Mouse (Mus musculus): ENCODE data around the gene Arf1.
A peak's percentile ranks its signal among the peaks of the same experiment; 100 is the strongest.

Arf1 gene

DNA sequence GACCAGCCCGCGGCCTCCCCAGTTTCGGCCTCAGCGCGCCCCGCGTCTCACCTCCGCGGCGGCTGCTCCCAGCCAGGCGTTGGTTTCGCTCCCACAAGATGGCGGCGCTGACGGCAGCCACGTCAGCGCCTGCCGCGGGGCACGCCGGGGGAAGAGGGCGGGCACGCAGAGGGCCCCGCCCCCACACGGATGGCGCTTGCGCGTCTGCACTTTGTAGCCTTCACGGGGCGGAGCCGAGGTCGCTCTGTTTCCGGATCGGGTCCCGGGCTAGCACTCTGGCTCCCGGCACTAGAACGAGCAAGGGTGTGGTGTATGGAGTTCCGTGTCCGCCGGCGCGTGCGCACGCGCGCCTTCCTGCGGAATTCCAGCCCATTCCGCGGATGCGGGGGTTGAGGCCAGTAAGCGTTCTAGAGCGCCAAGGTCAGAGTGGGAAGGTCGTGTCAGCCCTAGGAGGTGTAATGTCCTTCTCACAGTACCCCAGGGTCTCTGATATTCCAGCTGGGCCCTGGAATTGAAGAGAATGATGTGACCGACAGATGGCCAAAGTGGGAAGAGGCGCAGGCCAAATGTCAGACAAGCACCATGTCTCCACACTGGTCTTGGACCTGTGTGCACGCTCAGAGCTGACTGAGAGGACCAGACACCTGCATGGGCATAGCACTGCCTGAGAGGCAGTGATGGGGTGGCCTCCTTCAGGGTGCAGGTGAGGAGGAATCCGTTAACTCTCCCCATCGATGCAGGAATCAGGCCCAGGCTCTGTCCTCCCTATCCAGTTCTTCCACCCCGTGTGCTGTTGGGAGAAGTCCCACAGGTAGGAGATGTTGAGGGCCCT is at the start of gene Arf1:
Gene Arf1 (minus strand): TSS at position 149 of the 832 bp plus-strand sequence.
- DNase-seq = peak; percentile 97 to 98

DNA sequence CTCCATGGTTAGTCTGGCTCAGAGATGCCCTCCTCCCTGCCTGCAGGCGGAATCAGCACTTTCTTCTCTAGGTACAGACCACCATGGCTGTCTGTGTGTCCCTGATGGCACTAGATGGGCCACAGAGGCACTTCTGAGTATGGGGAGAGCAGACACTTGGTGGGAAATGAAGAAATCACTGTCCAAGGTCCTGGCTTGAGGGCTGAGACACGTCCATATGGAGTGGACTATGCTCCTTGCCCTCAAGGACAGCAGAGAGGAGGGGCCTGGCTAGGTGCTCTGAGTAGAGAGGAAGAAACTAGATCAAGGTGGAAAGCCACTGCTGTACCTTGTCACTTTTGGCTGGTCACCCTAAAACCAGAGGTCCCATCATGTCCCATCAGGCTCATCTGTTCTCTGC is 48.8 kb upstream of the Arf1 start:
- no peak for DNase-seq

DNA sequence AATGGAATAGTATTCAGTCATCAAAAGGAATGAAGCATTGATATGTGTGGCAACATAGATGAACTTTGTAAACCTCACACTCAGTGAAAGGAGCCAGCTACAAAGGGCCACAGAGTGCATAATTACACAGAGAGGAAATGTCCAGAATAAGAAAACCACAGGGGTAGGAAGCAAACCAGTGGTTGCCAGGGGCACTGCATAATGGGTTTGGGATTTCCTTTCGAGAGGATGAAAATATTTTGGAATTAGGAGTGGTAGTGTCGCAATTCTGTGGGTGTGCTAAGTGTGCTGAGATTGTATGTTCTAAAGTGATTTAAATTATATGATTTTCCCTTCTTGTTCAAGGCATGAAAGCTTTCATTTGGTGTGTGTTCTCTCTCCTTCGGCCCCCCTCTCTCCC is 46.1 kb upstream of the Arf1 start:
- no peak for DNase-seq

GRCm38 (mm10) chr11:59266727-59267126 is 38.7 kb upstream of the Arf1 start:
- DNase-seq = no peak

DNA sequence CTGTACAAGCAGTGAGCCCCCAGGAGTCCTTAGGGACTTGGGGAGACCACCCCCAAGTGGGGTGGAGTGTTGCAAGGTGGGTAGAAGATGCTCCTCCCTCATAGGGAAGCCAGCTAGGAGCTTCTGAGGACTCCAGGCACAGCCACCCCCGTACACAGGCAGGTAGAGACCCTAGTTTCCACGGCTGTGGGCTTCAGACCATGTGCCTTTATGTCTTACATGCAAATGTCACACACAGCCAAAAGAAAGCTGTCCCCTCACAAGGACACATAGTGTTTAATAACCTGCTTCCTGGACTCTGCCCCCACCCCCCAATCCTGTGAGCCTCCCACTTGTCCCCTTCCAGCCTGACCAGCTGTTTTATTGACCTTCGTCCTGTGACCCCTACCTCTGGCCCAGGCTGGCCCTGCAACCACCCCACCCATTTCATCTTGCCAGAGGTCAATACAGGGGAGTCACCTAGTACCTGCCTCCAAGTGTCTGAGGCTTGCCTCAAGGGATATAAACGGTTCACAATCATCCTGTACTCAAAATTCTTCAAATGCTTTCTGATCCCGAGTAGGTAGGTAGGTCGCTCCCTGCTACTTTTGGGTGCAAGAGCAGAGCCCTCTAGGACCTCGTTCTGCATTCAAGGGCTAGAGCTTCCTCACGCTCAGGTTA is 37.2 kb upstream of the Arf1 start:
- no peak for DNase-seq

- DNase-seq = no peak
These were observed 36.5 kb upstream of the Arf1 start for GRCm38 (mm10) chr11:59264593-59264992.

DNA sequence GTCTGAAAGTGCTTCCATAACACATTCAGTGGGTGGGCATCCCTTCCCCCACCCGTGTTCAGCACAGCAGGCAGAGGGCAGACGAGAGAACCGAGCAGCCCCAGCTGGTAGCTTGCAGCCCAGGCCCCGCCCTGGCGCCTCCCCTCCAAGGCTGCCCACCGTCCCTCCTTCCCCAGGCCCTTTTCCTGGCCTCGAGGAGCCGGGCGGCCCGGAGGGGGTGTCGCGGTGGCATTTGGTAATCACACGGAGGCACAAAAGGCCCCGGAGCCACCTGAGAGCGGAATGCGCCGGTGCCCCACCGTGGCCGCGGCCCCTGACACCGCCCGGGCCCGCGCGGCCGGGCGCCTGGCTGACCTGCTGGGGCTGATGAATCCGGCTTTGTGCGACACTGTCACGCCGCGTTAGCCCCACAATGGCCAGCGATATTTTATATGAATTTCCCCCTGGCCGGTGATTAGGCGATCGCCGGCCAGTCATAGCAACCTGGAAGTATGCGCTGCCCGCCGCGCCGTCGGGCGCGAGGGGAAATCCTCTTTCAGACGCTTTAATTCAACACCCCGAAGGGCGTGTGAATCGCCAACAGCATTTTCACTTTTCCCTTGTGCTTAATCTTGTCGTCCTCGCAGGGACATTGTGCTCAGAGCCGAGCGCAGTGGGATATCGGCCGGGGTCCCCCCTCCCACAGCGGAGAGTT is 35.9 kb upstream of the Arf1 start:
- DNase-seq = no peak

DNA sequence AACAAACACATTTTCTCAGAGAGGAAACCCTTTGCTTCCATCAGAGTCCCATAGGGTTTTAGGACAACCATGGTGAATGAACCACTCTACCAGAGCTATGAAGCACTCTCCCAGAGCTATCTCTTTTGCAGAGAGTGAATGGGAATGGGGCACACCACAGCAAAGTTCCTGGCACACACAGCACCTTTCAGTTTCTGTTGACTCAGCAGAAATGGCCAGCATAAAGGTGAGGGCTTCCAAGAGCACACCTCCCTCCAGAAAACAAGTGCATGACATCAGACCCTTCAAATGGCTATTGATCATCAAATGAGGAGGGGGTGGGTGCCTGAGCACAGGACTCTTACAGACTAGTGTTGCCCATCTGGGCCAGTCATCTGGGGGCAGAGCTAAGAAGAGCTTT is 34.2 kb upstream of the Arf1 start:
- no peak for DNase-seq

GRCm38 (mm10) chr11:59260706-59261493 is 32.8 kb upstream of the Arf1 start:
- no peak for DNase-seq

DNA sequence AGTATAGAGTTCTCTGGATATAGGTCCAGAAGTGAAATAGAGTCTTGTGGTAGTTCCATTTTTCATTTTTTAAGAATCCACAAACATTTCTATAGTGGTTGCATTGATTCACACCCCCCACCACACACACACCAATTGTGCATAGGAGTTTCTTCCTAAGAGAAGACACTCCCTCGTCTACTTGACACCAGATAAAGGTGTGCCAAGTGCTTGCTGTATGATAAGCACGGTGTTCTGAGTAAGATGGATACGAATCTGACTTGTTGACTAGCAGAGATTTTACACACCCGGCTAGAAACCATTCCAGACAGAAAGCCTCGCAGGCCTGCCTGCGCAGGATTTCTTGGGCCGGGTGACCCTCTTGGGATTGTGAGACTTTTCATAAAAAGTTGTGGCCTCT is 31.6 kb upstream of the Arf1 start:
- no peak for DNase-seq

- DNase-seq = no peak
These were observed 20.0 kb upstream of the Arf1 start for GRCm38 (mm10) chr11:59248101-59248500.

DNA sequence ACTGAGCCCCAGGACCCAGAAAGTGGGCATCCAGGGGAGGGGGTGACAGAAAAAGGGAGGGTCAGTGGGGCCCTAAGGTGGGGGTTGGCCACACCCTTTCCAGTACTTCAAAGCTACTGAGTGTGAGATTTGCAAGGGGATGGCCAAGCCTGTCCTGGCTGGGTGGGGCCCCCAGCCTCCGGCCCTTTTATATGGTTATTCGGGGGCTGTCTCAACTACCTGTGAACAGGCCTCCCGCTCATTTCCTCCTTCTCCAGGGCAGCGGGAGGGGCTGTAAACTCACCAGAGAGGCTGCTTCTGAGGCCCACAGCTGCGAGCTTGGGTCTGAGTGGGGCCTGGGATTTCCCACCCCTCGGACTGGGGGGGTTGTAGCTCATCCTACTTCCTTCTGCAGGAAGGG is 15.8 kb upstream of the Arf1 start:
- DNase-seq = no peak

- DNase-seq = no peak
These were observed 13.8 kb upstream of the Arf1 start for GRCm38 (mm10) chr11:59241841-59242240.

GRCm38 (mm10) chr11:59239796-59240195 is 11.7 kb upstream of the Arf1 start:
- no peak for DNase-seq

DNA sequence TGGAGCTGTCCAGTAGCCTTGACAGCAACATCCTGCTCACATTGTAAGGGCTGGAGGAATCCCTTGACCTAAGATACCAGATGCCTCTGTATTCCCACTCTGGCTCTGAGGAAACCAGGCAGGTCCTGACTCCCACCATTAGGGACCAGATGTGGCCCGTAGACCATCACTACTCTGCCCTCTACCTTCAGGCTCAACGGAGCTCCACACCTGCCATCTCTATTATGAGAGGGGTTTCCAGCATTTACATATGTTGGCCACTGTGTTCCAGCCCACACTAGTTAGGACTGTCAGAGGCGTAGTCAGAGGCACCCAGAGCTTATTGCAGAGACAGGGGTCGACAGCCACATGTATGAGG is 11.3 kb upstream of the Arf1 start:
- no peak for DNase-seq

DNA sequence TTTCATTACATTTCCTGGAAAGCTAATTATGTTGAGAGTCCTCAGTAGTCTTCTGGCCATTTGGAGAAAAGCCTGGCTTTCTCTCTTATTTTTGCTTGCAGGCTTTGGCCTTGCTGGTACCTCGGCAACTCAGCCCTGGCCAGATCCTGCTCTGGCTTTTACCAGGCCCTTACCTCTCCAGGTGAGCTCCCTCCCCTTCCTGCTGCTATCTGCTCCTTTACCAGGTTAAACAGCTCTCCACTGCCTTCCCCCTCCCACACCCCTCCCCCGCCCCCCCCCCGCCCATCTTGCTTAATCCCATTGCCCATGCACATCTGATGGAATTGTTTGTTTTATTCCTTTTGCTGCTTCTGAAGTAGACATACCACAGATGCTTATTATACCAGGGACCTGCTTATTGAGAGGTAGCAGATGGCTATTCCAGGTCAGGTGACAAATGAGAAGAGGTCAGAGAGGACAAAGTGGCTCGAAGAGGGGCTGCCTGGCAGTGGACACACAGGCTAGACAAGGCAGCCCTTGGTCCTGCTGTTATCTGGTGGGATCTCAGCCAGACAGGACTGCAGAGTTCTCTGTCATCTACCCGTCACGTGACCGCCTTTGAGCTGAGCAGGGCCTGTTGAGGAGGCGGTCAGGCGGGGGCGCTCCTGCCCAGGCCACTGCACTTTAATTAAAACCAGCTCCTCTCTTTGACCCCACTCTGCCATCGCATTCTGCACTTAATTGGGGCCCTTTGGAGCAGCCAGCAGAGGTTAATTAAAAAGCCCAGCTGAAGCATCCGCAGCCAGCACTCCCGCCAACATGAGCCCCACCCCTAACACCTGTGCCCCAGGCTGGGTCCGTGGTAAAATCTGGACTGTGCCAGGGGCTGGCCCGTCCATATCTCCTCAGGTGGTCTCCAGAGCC is 10.7 kb upstream of the Arf1 start:
- peak; percentile 35 to 45 for DNase-seq

DNA sequence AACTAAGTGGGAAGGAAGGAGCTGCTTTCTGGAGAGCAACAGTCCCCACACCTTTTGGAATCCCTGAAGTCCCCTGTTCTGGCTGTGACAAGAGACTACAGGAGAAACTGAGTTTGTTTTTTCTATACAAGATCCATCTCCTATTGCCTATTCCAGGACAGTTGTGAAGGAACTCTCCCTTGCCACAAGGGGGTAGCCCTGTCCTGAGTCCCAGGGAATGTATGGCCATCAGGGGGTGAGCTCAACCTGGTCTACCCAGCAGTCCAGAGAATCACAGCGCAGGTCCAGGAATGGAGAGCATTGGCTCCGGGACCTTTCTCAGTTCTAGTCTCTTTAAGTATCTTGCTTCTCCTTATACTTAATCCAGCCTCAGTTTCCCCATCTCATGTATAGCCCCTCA is 4.7 kb upstream of the Arf1 start:
- no peak for DNase-seq

GRCm38 (mm10) chr11:59230144-59230760 is 2.2 kb upstream of the Arf1 start:
- peak; percentile 60 to 62 for DNase-seq

DNA sequence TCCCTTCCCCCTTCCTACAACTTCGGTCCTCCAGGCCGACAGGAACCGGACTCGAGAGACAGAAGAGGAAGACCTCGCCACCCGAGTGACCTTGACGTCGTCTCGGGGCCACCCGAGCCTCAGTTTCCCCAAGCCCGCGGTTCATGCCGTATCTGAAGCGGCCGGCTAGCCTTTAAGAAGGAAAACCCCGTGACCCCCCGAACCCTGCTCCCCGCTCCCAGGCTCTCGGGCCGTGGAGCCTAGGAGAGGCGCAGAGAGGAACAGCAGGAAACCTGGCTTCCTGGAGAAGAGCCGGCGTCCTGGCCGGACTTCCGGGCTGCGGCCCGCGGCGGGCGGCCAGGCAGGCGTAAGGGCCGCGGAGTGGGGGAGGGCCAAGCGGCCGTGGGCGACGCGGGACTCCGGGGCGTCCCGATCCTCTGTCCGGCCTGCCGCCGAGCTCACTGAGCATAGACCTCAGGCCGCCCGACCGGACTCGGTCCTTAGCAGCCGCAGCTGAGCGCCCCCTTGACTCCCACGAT is 407 bp downstream of the Arf1 start:
- DNase-seq = peak in 1 of 2 experiments; percentile 29

DNA sequence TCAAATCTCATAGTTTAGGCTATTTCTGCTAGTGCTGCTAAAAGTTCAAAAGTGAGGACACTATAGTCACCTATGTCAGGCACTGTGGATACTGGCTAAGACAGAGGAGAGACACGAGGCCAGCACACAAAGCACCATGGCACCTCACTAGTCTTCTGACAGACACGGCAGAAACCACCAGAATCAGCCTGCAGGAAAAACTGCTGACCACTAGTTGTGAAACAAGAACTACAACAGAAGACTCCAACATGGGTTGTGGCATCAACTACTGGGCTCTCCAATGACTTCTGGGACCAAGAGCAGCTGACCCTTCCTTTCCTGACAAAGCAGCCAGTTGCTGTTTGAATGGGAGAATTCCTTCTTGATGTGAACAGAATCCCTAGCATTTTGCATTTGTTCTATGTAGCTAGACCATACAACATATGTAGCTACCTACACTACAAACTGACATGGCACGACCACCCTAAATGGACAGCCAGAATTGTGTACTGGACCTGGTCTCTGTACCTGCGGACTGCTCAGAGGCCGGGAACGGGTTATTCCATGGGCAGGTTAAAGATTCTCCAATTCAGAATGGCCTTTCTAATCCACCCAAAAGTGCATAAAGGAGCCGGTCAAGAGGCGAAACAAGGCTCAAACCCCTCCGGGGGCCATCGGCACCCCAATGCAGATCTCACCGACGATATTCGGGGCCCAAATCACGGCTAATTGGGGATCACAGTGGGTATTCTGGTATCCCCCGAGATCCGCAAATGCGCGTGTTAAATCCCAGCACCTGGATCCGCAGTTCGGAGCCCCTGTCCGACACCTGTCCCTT is 1.1 kb downstream of the Arf1 start:
- no peak for DNase-seq

All from thymus, postnatal 36 days (tissue).